Mouse (Mus musculus): ENCODE measurements around the gene Ccnq. TPM values are rescaled to one million over a fixed set of nuclear protein-coding genes. Genes with fewer than 3 reads are reported as not detected.

The Ccnq gene
- total and polyA plus RNA-seq, 2 experiments from 2014 or later: 28.9 to 31.6 TPM

GRCm38 (mm10) chr11:78726366-78726765 lies 25.2 kb downstream of the Ccnq start:
- no peaks in the 10 kb centered on the region for H3K27me3 ChIP-seq (ENCODE audit: insufficient read depth, low read length)
- H3K9me3 ChIP-seq (ENCODE audit: low read length): no peaks in the 10 kb centered on the region
- H3K36me3 ChIP-seq (ENCODE audit: insufficient read depth, low read length): no peaks in the 10 kb centered on the region
- no peak overlapping the region for H3K9ac ChIP-seq (replicated peaks; ENCODE audit: low read length, poor library complexity, severe bottlenecking)
- 80% methylated on average over 3 of the region's 3 CpGs for WGBS
- no peaks in the 10 kb centered on the region for H3K4me1 ChIP-seq (ENCODE audit: insufficient read depth, low read length)
- no peak overlapping the region for H3K4me3 ChIP-seq (ENCODE audit: low read depth, low read length)
- no peak for ATAC-seq (ENCODE audit: low FRiP score)
- H3K27ac ChIP-seq (ENCODE audit: low read depth, low read length): no peak overlapping the region
- DNase-seq (ENCODE audit: low spot score): no peak
- TF ChIP-seq CTCF (IDR thresholded peaks at IDR 0.05): no peak
- no peak overlapping the region for H3K4me2 ChIP-seq (ENCODE audit: low read depth, low read length, poor library complexity, severe bottlenecking)

GRCm38 (mm10) chr11:78724792-78725191 lies 26.7 kb downstream of the Ccnq start:
- no peaks in the 10 kb centered on the region for H3K36me3 ChIP-seq (ENCODE audit: insufficient read depth, low read length)
- no peak overlapping the region for H3K4me2 ChIP-seq (ENCODE audit: low read depth, low read length, poor library complexity, severe bottlenecking)
- 89% methylated on average over 1 of the region's 1 CpGs for WGBS
- H3K9me3 ChIP-seq (ENCODE audit: low read length): no peaks in the 10 kb centered on the region
- no peaks in the 10 kb centered on the region for H3K4me1 ChIP-seq (ENCODE audit: insufficient read depth, low read length)
- no peak for ATAC-seq (ENCODE audit: low FRiP score)
- H3K27me3 ChIP-seq (ENCODE audit: insufficient read depth, low read length): no peaks in the 10 kb centered on the region
- no peak for DNase-seq (ENCODE audit: low spot score)
- no peak overlapping the region for H3K27ac ChIP-seq (ENCODE audit: low read depth, low read length)
- H3K9ac ChIP-seq (replicated peaks; ENCODE audit: low read length, poor library complexity, severe bottlenecking): no peak overlapping the region
- no peak overlapping the region for H3K4me3 ChIP-seq (ENCODE audit: low read depth, low read length)
- TF ChIP-seq CTCF (IDR thresholded peaks at IDR 0.05): no peak

GRCm38 (mm10) chr11:78721419-78721818 lies 30.1 kb downstream of the Ccnq start:
- Histone ChIP-seq H3K4me1 (ENCODE audit: insufficient read depth, low read length) (no peaks in the 10 kb centered on the region), H3K36me3 (ENCODE audit: insufficient read depth, low read length) (no peaks in the 10 kb centered on the region), H3K27ac (ENCODE audit: low read depth, low read length) (no peak overlapping the region), H3K4me2 (ENCODE audit: low read depth, low read length, poor library complexity, severe bottlenecking) (no peak overlapping the region), H3K9me3 (ENCODE audit: low read length) (no peaks in the 10 kb centered on the region), H3K9ac (replicated peaks; ENCODE audit: low read length, poor library complexity, severe bottlenecking) (no peak overlapping the region), H3K27me3 (ENCODE audit: insufficient read depth, low read length) (no peaks in the 10 kb centered on the region), H3K4me3 (ENCODE audit: low read depth, low read length) (no peak overlapping the region)
- no peak for TF ChIP-seq CTCF (IDR thresholded peaks at IDR 0.05)
- no peak for ATAC-seq (ENCODE audit: low FRiP score)
- 87% methylated on average over 2 of the region's 2 CpGs for WGBS
- no peak for DNase-seq (ENCODE audit: low spot score)

GRCm38 (mm10) chr11:78717655-78718054 lies 33.9 kb downstream of the Ccnq start:
- TF ChIP-seq CTCF (IDR thresholded peaks at IDR 0.05): no peak
- Histone ChIP-seq H3K4me2 (ENCODE audit: low read depth, low read length, poor library complexity, severe bottlenecking) (no peak overlapping the region), H3K9ac (replicated peaks; ENCODE audit: low read length, poor library complexity, severe bottlenecking) (no peak overlapping the region), H3K9me3 (ENCODE audit: low read length) (no peaks in the 10 kb centered on the region), H3K4me1 (ENCODE audit: insufficient read depth, low read length) (no peaks in the 10 kb centered on the region), H3K36me3 (ENCODE audit: insufficient read depth, low read length) (no peaks in the 10 kb centered on the region), H3K4me3 (ENCODE audit: low read depth, low read length) (no peak overlapping the region), H3K27ac (ENCODE audit: low read depth, low read length) (no peak overlapping the region), H3K27me3 (ENCODE audit: insufficient read depth, low read length) (no peaks in the 10 kb centered on the region)
- DNase-seq (ENCODE audit: low spot score) (no peak), ATAC-seq (ENCODE audit: low FRiP score) (no peak)
- WGBS: 53% methylated on average over 4 of the region's 4 CpGs

- Histone ChIP-seq H3K27ac (ENCODE audit: low read depth, low read length) (no peak overlapping the region), H3K4me1 (ENCODE audit: insufficient read depth, low read length) (no peaks in the 10 kb centered on the region), H3K4me3 (ENCODE audit: low read depth, low read length) (no peak overlapping the region), H3K9ac (replicated peaks; ENCODE audit: low read length, poor library complexity, severe bottlenecking) (no peak overlapping the region), H3K4me2 (ENCODE audit: low read depth, low read length, poor library complexity, severe bottlenecking) (no peak overlapping the region), H3K27me3 (ENCODE audit: insufficient read depth, low read length) (no peaks in the 10 kb centered on the region), H3K36me3 (ENCODE audit: insufficient read depth, low read length) (no peaks in the 10 kb centered on the region), H3K9me3 (ENCODE audit: low read length) (no peaks in the 10 kb centered on the region)
- no peak for DNase-seq (ENCODE audit: low spot score)
- ATAC-seq (ENCODE audit: low FRiP score): no peak
- 84% methylated on average over 2 of the region's 2 CpGs for WGBS
- TF ChIP-seq CTCF (IDR thresholded peaks at IDR 0.05): no peak
Measured at GRCm38 (mm10) chr11:78708642-78709041, 42.9 kb downstream of the Ccnq start.

- H3K27ac ChIP-seq (ENCODE audit: low read depth, low read length): no peak overlapping the region
- H3K36me3 ChIP-seq (ENCODE audit: insufficient read depth, low read length): no peaks in the 10 kb centered on the region
- no peak for ATAC-seq (ENCODE audit: low FRiP score)
- no peaks in the 10 kb centered on the region for H3K9me3 ChIP-seq (ENCODE audit: low read length)
- no peaks in the 10 kb centered on the region for H3K4me1 ChIP-seq (ENCODE audit: insufficient read depth, low read length)
- no peak overlapping the region for H3K4me3 ChIP-seq (ENCODE audit: low read depth, low read length)
- no peaks in the 10 kb centered on the region for H3K27me3 ChIP-seq (ENCODE audit: insufficient read depth, low read length)
- H3K9ac ChIP-seq (replicated peaks; ENCODE audit: low read length, poor library complexity, severe bottlenecking): no peak overlapping the region
- no peak overlapping the region for H3K4me2 ChIP-seq (ENCODE audit: low read depth, low read length, poor library complexity, severe bottlenecking)
- TF ChIP-seq CTCF (IDR thresholded peaks at IDR 0.05): no peak
- no peak for DNase-seq (ENCODE audit: low spot score)
Measured at GRCm38 (mm10) chr11:78706026-78706425, 45.5 kb downstream of the Ccnq start.
